Comparison of ENCODE assay signal across 34 mouse cellular contexts in the genomic region with DNA sequence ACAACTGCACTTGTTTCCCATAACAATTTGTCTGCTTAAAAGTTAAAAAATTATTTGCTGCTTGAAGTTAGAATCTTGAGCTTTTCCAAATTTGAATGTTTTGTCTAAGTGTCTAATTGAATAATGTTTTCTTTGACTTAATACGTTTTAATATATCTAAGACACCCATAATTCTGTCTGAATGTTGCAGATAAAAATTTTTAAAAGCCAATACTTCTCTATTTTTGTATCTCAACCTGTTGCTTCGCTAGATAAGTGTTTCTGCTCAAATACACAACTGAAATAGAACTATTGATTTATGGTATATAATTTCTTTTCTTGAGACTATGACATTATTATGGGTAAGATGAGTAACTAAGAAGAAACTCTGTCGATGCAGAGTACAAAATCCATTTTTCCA.
"Had no signal": no experiment of that assay in that cellular context is flagged by ENCODE, and none has a peak within 500 bp of the region (broad histone marks: within the 10 kb centered on the region; RNA-seq: fewer than 3 reads in every experiment).

No protein-coding gene starts in this region.

- H3K4me3 ChIP-seq: heart, embryonic 12.5 days; heart, embryonic 13.5 days; heart, embryonic 15.5 days; hindbrain, embryonic 10.5 days; hindbrain, embryonic 12.5 days; hindbrain, embryonic 13.5 days; hindbrain, embryonic 15.5 days; kidney, embryonic 15.5 days; layer of hippocampus, adult 2 months; left cerebral cortex, adult 2 months had no signal

- H3K4me1 ChIP-seq: heart, embryonic 12.5 days; heart, embryonic 13.5 days; heart, embryonic 15.5 days; hindbrain, embryonic 10.5 days; hindbrain, embryonic 12.5 days; hindbrain, embryonic 13.5 days; hindbrain, embryonic 15.5 days; kidney, embryonic 15.5 days had no signal

- H3K9me3 ChIP-seq: heart, embryonic 12.5 days; heart, embryonic 13.5 days; heart, embryonic 15.5 days; hindbrain, embryonic 10.5 days; hindbrain, embryonic 12.5 days; hindbrain, embryonic 13.5 days; hindbrain, embryonic 15.5 days; kidney, embryonic 15.5 days had no signal

- H3K36me3 ChIP-seq: heart, embryonic 12.5 days; heart, embryonic 13.5 days; heart, embryonic 15.5 days; hindbrain, embryonic 10.5 days; hindbrain, embryonic 12.5 days; hindbrain, embryonic 13.5 days; hindbrain, embryonic 15.5 days; kidney, embryonic 15.5 days had no signal

- H3K27me3 ChIP-seq: heart, embryonic 12.5 days; heart, embryonic 13.5 days; heart, embryonic 15.5 days; hindbrain, embryonic 12.5 days; hindbrain, embryonic 13.5 days; hindbrain, embryonic 15.5 days; kidney, embryonic 15.5 days had no signal

- H3K4me2 ChIP-seq: heart, embryonic 11.5 days; heart, embryonic 12.5 days; heart, embryonic 13.5 days; heart, embryonic 15.5 days; hindbrain, embryonic 12.5 days; hindbrain, embryonic 13.5 days; hindbrain, embryonic 14.5 days; hindbrain, embryonic 15.5 days; kidney, embryonic 15.5 days had no signal

- H3K27ac ChIP-seq: heart, embryonic 13.5 days; heart, embryonic 15.5 days; hindbrain, embryonic 10.5 days; hindbrain, embryonic 12.5 days; hindbrain, embryonic 13.5 days; hindbrain, embryonic 14.5 days; hindbrain, embryonic 15.5 days; hindbrain, postnatal 0 days; kidney, embryonic 15.5 days; kidney, postnatal 0 days; layer of hippocampus, adult 2 months; left cerebral cortex, adult 2 months had no signal

- ATAC-seq: hindbrain, embryonic 16.5 days; hindbrain, postnatal 0 days; inflammation-experienced regulatory T-cells, adult 6 months; intestine, embryonic 16.5 days; intestine, postnatal 0 days had no signal

- DNase-seq: heart, postnatal 10 days; heart, postnatal 14 days; heart, postnatal 36 days; heart, postnatal 4 days; kidney, adult 11 months; kidney, adult 18-20 months; kidney, adult 2 months; kidney, adult 8-10 months; kidney, adult 9 months; kidney, postnatal 10 days; kidney, postnatal 14 days; kidney, postnatal 25 days; kidney, postnatal 36 days; kidney, postnatal 4 days; layer of hippocampus, adult 9-11 months; layer of hippocampus, postnatal 36 days had no signal

- H3K9ac ChIP-seq: heart, embryonic 12.5 days; heart, embryonic 13.5 days; heart, embryonic 15.5 days; hindbrain, embryonic 12.5 days; hindbrain, embryonic 13.5 days; hindbrain, embryonic 14.5 days; hindbrain, embryonic 15.5 days; kidney, embryonic 15.5 days had no signal
